Mouse (Mus musculus) spleen, postnatal 4 days (tissue): Measurements from ENCODE around the gene Itsn1.
A peak's percentile ranks its signal among the peaks of the same experiment; 100 is the strongest.

ENCODE experiments used
- DNase-seq, 2 experiments: peaks; one replicate each; pipeline ENCODE4 v3.0.0; 2022; ENCODE audit warnings: low spot score in 2 of 2

The Itsn1 gene

GRCm38 (mm10) chr16:91811876-91812275 lies 82.8 kb downstream of the Itsn1 start:
- DNase-seq, result no peak

GRCm38 (mm10) chr16:91813543-91813942 lies 84.5 kb downstream of the Itsn1 start:
- DNase-seq, result no peak

DNA sequence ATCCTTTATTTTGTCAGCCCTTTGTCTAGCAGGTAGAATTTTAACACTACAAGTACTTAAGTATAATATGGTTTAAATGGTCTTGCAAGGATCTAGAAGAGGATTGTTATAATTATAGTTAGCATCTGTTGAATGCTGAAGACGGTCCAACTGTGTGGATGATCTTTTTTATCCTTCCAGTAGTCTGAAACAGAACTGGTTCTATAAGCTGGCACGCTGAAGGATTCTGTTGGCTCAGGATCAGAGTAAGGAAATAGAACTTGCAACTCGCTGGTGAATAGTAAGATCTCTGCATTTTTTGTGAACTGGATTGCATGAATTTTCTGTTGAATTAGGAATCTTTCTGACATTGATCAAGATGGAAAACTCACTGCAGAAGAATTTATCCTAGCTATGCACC lies 86.0 kb downstream of the Itsn1 start:
- DNase-seq, result no peak

- DNase-seq, result no peak
Measured at GRCm38 (mm10) chr16:91820299-91820698, 91.2 kb downstream of the Itsn1 start.

GRCm38 (mm10) chr16:91822325-91822724 lies 93.2 kb downstream of the Itsn1 start:
- DNase-seq, result no peak

- no peak for DNase-seq
Measured at GRCm38 (mm10) chr16:91822759-91823158, 93.7 kb downstream of the Itsn1 start.

DNA sequence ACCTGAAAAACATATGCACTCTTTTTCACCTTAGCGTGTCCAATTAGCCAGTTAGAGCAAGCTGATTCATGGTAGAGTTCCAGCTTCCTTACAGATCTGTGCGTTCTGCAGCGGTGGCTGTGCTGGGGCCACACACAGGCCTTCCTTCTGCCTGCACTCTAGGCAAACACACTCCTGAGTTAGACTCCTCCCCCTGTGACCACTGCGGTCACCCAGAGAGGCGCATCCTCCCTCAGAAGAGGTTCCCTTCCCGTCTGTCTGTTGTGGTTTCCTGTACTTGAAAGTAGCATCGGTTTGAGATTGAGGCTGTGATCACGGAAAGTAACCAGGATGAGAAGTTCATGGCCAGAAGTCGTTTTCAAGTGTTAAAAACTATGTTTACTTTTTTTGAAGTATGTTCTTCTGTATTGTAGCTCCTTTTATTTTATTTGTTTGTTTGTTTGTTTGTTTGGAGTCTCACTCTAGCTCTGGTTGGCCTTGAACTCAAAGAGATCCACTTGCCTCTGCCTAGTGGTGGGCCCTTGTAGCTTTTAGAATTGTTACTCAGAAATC lies 96.8 kb downstream of the Itsn1 start:
- DNase-seq, result peak; percentile 66 to 75

DNA sequence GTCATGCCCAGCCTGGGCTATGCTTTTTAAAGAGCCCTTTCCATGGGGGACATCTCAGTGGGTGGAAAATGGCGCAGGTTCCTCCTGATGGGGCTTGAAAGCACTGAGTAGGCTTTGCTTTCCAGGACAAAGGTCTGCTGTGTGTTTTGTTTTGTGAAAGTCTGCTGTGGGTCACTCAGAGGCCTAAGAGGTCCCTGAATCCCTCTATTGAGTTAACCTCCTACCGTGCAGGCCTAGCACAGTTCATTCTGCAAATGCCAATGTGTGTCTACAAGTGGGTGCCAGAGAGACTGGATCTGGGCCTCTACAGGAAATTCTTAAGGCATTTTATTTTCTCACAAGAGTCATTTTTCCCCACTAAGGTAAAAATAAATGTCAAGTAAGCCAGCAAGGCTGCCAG lies 97.8 kb downstream of the Itsn1 start:
- DNase-seq, result no peak

DNA sequence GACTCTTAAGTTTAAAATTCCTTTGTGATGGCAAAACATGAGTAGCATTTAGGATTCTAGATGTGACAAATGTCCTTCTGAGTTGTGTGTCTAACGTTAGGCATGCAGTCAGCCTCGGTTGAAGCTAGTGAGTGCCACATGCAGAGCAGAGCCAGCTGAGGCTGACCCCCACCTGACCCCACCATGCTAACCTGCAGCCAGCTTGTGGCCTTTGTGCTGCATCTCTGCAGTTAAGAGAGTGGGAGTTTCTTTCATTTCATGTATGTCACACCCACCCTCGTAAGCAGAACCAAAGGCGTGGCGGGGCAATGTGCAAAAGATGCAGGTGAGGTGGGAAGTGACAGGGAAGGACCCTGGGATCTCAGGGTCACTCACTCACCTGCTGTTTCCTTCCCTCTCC lies 98.4 kb downstream of the Itsn1 start:
- DNase-seq, result no peak

- no peak for DNase-seq
Measured at GRCm38 (mm10) chr16:91828160-91828559, 99.1 kb downstream of the Itsn1 start.

DNA sequence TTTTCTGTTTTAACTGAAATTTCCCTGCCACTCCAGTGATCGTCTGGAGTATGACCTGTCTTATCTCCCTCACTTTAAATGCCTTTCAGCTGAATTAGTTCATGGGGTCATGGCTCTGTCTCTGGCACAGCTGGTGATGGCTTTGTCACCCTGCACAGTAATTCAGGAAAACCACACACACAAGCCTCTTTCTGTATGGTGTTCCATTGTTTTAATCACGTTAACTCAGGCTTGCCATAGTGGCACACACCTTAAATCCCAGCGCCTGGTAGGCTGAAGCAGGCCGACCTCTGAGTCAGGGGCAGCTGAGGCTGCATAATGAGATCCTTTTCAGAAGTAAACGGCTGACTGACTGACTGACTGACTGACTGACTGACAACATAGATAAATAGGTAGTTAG lies 99.5 kb downstream of the Itsn1 start:
- DNase-seq, result no peak

DNA sequence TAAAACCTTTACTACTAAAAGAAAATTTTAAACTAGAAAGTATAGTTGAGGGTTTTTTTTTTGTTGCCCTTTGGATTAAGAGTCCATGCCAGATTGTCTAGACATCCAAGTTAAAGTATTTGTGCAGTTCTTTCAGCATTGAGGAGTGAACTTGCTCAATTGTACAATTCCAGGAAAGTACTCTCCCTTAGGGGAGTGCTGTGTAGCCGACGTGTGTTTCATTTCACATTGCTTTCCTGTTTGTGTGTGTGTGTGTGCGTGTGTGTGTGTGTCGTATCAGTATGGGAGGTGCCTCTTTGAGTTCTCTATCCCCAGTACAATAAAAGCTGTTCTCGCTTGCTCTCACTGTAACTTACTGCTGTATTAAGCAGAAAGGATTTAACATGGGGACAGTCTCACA lies 100.0 kb downstream of the Itsn1 start:
- no peak for DNase-seq

DNA sequence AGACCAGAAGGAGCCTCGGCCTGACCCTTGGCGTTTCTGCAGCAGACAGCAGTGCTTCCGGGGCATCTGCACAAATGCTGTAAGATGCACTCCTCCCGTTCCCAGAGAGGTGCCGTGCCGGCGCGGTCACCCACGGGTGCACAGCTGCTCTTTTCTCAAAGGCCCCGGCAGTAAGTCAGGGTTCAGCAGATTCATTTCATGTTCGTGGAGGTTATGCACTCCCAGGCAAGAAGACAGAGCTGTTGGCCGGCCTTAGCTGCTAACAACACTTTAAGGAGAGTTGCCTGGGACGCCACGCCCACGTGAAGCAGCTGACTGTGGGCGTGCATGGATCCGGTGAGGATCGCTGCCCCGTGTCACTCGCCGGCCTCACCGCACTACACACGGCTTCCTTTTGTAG lies 101.2 kb downstream of the Itsn1 start:
- no peak for DNase-seq

DNA sequence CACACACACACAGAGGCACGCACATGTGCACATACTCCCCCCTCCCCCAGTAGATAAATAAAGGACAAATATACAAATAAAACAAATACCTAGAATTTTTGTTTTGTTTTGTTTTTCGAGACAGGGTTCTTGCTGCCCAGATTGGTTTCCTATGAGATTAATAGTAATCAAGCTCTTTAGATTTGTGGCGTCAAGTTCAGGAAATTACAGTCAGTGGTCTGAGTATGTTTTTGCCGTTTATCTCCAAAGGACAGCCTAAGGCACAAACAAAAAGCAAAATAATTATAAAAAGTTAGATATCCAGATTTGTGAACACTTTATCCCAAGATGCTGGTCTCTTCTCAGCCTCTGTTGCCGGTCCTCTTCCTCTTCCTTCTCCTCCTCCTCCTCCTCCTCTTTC lies 104.0 kb downstream of the Itsn1 start:
- DNase-seq, result no peak

GRCm38 (mm10) chr16:91833558-91833957 lies 104.5 kb downstream of the Itsn1 start:
- no peak for DNase-seq

GRCm38 (mm10) chr16:91833981-91834380 lies 104.9 kb downstream of the Itsn1 start:
- DNase-seq, result no peak

- DNase-seq, result no peak
Measured at GRCm38 (mm10) chr16:91835790-91836189, 106.7 kb downstream of the Itsn1 start.

DNA sequence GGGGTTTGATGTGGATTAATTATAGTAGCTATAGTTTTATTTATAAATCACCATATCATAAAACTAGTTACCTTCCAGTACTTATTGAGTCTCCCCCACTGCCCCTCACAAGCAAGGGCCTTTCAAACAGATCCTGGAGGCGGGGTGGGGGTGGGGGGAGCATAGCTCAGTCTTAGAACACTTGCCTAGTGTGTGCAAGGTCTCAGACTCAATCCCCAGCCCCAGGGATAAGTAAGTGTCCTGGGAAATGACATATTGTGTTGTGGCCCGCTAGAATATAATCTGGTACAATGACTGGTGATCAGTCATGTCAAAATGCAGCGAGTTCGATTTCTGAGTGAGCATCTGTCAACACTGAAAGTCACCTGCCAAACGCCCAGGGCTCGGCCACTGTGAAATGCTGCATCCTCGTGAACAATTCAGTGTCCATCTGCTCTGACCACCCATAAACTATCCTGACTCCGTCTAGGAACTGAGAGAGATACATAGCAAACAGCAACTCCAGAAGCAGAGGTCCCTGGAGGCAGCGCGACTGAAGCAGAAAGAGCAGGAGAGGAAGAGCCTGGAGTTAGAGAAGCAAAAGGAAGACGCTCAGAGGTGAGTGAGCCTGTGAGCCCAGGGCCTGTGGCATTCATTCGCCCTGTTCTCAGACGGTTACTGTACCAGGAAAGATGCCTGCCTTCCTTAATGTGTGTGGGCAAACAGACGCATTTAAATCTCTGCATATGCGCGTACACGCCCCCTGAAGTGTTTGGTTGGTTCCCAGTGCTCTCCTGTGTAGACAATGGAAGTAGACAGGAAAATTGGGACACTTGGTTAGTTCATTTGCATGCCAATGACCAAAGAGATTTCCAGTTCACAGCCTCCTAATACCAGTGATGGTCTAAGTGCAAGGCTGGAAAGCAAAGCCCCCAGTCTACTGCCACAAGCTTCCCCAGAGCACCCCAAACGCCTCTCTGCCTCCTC lies 107.8 kb downstream of the Itsn1 start:
- DNase-seq, result no peak

GRCm38 (mm10) chr16:91837558-91838041 lies 108.5 kb downstream of the Itsn1 start:
- no peak for DNase-seq

DNA sequence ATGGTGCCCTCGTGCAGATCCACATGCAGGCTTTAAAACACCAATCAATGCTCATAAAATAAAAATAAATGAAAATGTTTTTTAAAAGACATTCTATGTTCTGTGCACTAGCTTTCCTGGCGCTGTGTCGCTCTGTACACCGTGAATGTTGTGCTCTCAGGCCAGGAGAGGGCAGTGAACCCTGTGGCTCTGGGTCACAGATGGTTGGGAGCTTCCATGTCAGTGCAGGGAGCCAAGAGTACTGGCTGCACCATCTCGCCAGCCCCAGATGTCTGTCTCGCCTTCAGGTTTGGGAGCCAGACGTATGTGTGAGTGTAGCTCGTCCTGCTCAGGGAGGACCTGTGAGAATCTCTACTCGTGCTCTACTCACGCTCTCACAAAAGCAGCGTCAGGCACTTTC lies 109.7 kb downstream of the Itsn1 start:
- no peak for DNase-seq

DNA sequence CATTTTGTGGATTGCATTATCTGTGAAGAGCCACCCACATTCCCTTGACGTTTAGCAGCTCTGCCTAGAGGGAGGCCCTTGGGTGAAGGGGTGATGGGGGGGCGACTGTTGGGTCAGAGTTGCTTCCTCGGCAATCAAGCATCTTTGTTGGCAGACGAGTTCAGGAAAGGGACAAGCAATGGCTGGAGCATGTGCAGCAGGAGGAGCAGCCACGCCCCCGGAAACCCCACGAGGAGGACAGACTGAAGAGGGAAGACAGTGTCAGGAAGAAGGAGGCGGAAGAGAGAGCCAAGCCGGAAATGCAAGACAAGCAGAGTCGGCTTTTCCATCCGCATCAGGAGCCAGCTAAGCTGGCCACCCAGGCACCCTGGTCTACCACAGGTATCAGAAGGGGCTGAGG lies 110.4 kb downstream of the Itsn1 start:
- DNase-seq, result no peak

- DNase-seq, result no peak
Measured at GRCm38 (mm10) chr16:91841026-91841630, 112.0 kb downstream of the Itsn1 start.
